Mouse (Mus musculus) adrenal gland, adult 18-20 months (tissue): ENCODE measurements around the gene Sap30bp. TPM values are rescaled to one million over a fixed set of nuclear protein-coding genes. Genes with fewer than 3 reads are reported as not detected.

Source experiments
- total RNA-seq, 2 experiments: library from RNA; stranded (reverse); gene quantifications; 1 replicate in 1 of 2; 2 replicates in 1 of 2; pipeline ENCODE4 v1.2.3; 2021

Sap30bp gene
- total RNA-seq, 2 experiments from 2014 or later, result 37.3 to 47.6 TPM

Other genes with a start within 250 kb of the Sap30bp start
- gene Grb2, start 224.7 kb upstream of the Sap30bp start, total RNA-seq, result 100 to 1,000 TPM in 1 of 2 experiments, 10 to 100 TPM in 1; 97.2 to 132 TPM
- 10 to 100 TPM; 57.3 to 70.3 TPM for gene Tmem94, start 167.8 kb upstream of the Sap30bp start, total RNA-seq
- gene Caskin2, start 119.6 kb upstream of the Sap30bp start, total RNA-seq, result 10 to 100 TPM; 55.1 to 59.8 TPM
- gene Tsen54, start 118.6 kb upstream of the Sap30bp start, total RNA-seq, result 10 to 100 TPM; 15.5 to 20.3 TPM
- 1 to 10 TPM; 5.8 to 8.0 TPM for gene Llgl2, start 109.2 kb upstream of the Sap30bp start, total RNA-seq
- not detected for gene Myo15b, start 74.9 kb upstream of the Sap30bp start, total RNA-seq
- under 1 TPM in 1 of 2 experiments, not detected in 1; 0.74 TPM for gene Smim5, start 33.3 kb upstream of the Sap30bp start, total RNA-seq
- gene Smim6, start 21.3 kb upstream of the Sap30bp start, total RNA-seq, result not detected
- 10 to 100 TPM; 17.1 to 27.1 TPM for gene Recql5, start 195 bp downstream of the Sap30bp start, total RNA-seq
- 1 to 10 TPM; 3.1 to 3.7 TPM for gene Itgb4, start 41.4 kb downstream of the Sap30bp start, total RNA-seq
- gene Galk1, start 79.4 kb downstream of the Sap30bp start, total RNA-seq, result 10 to 100 TPM; 26.8 to 33.1 TPM
- gene H3f3b, start 94.7 kb downstream of the Sap30bp start, total RNA-seq, result 100 to 1,000 TPM; 248 to 269 TPM
- gene Unk, start 97.0 kb downstream of the Sap30bp start, total RNA-seq, result 10 to 100 TPM; 16.2 to 19.2 TPM
- 1 to 10 TPM; 1.0 to 1.3 TPM for gene Unc13d, start 144.7 kb downstream of the Sap30bp start, total RNA-seq
- gene Wbp2, start 153.7 kb downstream of the Sap30bp start, total RNA-seq, result 100 to 1,000 TPM; 163 to 187 TPM
- 10 to 100 TPM; 14.6 to 23.5 TPM for gene Trim47, start 193.9 kb downstream of the Sap30bp start, total RNA-seq
- gene Trim65, start 197.8 kb downstream of the Sap30bp start, total RNA-seq, result 10 to 100 TPM; 12.9 to 13.1 TPM
- gene Mrpl38, start 205.6 kb downstream of the Sap30bp start, total RNA-seq, result 100 to 1,000 TPM; 106 to 115 TPM
- 10 to 100 TPM; 30.9 to 42.1 TPM for gene Fbf1, start 234.9 kb downstream of the Sap30bp start, total RNA-seq